Mouse (Mus musculus) forebrain, postnatal 0 days (tissue): ENCODE data around the gene Meaf6. TPM values are rescaled to one million over a fixed set of nuclear protein-coding genes. Genes with fewer than 3 reads are reported as not detected.

ENCODE experiments used
- ATAC-seq: fragments of 200-750 bp; cut with Nextera tagmentation; 2 replicates; pipeline ENCODE4 v1.8.0; 2017; ENCODE audit warnings: mild to moderate bottlenecking, moderate library complexity
- DNase-seq: peaks from one replicate; pipeline ENCODE4 v3.0.0-alpha.2; 2015
- H3K27ac ChIP-seq: fragments of 300-500 bp; sonication (generic); 2 replicates; pipeline ENCODE4 v1.5.1; 2014; ENCODE audit warnings: low read depth, mild to moderate bottlenecking, antibody characterized with exemption, low read length, moderate library complexity, mixed read lengths
- H3K27me3 ChIP-seq: fragments of 300-500 bp; sonication (generic); 2 replicates; pipeline ENCODE4 v1.6.1; 2014; ENCODE audit warnings: mild to moderate bottlenecking, low read length, mixed read lengths; ENCODE audit not compliant: insufficient read depth
- H3K36me3 ChIP-seq: fragments of 300-500 bp; sonication (generic); 2 replicates; pipeline ENCODE4 v1.6.1; 2014; ENCODE audit warnings: mild to moderate bottlenecking, moderate library complexity; ENCODE audit not compliant: insufficient read depth
- H3K4me1 ChIP-seq: fragments of 300-500 bp; sonication (generic); 2 replicates; pipeline ENCODE4 v1.6.1; 2014; ENCODE audit warnings: antibody characterized with exemption; ENCODE audit not compliant: insufficient read depth
- H3K4me2 ChIP-seq: fragments of 300-500 bp; sonication (generic); 2 replicates; pipeline ENCODE4 v1.6.1; 2014; ENCODE audit warnings: low read depth, mild to moderate bottlenecking, moderate library complexity
- H3K4me3 ChIP-seq: fragments of 300-500 bp; sonication (generic); 2 replicates; pipeline ENCODE4 v1.5.1; 2014; ENCODE audit warnings: low read depth, low read length, mixed read lengths
- H3K9ac ChIP-seq: fragments of 300-500 bp; sonication (generic); 2 replicates; pipeline ENCODE4 v1.6.1; 2014; ENCODE audit warnings: mild to moderate bottlenecking
- H3K9me3 ChIP-seq: fragments of 300-500 bp; sonication (generic); 2 replicates; pipeline ENCODE4 v1.6.1; 2016; ENCODE audit warnings: low read length
- CTCF ChIP-seq: sonication (generic); IDR thresholded peaks from 2 replicates; pipeline ENCODE4 v1.5.1; 2016; ENCODE audit warnings: antibody characterized with exemption, control low read depth, low read depth
- WGBS: fragments of 180-500 bp; shearing (Covaris S2); extraction: QIAGEN DNeasy Blood & Tissue Kit; methylation state at CpG from one replicate; pipeline ENCODE4 v1.1.7; 2014; 5-methylcytosine and 5-hydroxymethylcytosine counted together
- polyA plus RNA-seq: library from polyadenylated mRNA; unstranded; fragments of >200 nt; fragmentation: Nextera tagmentation; extraction: Ambion mirVana; gene quantifications from 2 replicates; pipeline ENCODE4 v1.2.1, GENCODE M21; 2015
- total RNA-seq: library from RNA; depleted of rRNA; stranded (reverse); fragments of >200 nt; gene quantifications from 2 replicates; pipeline ENCODE4 v1.2.3, GENCODE M21; 2014

Gene Meaf6
- total and polyA plus RNA-seq, 2 experiments from 2014 or later, result 112 to 153 TPM

DNA sequence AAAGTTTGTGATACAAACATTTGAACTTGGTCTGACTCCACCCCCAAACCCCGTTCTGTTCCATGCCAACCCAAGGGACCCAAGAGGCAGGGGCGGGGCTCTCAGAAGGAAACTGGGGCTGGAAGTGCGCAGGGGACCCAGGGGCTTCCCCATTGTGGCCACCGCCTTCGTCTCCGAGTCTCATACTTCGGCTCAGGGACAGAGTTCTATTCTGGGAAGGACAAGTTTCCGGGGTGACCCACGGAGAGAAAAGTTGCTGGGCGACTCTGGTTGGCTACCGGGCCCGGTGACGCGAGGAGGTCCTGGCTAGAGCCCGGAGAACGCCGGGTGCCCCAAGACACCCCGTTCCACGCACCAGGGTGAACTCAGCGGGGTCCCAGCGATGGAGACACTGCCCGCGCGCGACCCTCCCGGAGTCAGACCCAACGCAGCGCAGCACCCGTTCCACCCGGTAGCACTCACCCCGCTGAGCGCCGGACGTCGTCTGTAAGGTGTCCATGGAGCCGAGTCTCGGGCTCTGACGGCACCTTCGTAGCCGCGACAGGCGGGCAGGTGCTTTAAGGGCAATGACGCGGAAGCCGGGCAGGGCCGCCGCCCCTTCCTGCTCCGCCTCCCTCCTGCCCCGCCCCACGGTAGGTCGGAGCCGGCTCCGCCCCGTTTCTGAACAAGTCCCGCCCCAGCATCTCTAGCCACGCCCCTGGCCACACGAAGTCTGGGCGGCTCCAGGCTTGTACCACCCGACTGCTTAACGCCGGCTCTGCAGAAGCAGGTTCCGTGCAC is 42.6 kb downstream of the Meaf6 start, which contains the start of gene Zc3h12a:
Zc3h12a (minus strand) TSS at position 536 of the 780 bp plus-strand sequence.
- Histone ChIP-seq H3K27ac (no peak within 1 kb of the TSS), H3K27me3 (no peaks in the 10 kb centered on the region; the same call in 1 of the 2 replicates), H3K4me1 (no peaks in the 10 kb centered on the region), H3K4me2 (peak within 1 kb of the TSS; percentile 99), H3K4me3 (peak within 1 kb of the TSS; percentile 54), H3K9ac (peak within 1 kb of the TSS; percentile 56), H3K9me3 (no peaks in the 10 kb centered on the region), H3K36me3 (no peaks in the 10 kb centered on the region)
- ATAC-seq (peak; percentile 87), DNase-seq (peak; percentile 66)
- TF ChIP-seq CTCF, result no peak
- WGBS, result 1% methylated on average over 57 of the region's 62 CpGs

DNA sequence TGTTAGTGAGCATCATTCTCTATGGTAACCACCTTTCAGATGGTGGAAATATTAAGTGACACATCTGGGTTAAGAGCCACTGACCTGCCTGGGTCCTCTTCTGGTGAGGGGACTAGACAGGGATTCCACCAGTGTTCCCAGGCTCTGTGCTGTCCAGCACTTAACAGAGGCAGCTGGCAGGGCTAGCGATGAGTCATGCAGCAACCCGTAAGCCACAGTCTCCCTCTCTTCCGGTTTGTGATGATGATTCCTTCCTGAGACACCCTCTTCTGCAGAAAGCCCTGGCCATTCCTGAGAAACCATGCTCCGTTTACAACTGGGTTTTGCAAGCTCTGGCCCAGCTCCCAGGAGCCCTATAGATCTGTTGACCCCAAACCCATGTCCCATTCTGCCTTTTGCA is 46.6 kb downstream of the Meaf6 start:
- no peaks in the 10 kb centered on the region for H3K36me3 ChIP-seq
- no peaks in the 10 kb centered on the region for H3K9me3 ChIP-seq
- no peak overlapping the region for H3K9ac ChIP-seq
- no peaks in the 10 kb centered on the region for H3K4me1 ChIP-seq
- no peak for TF ChIP-seq CTCF
- H3K27me3 ChIP-seq, result no peaks in the 10 kb centered on the region; the same call in 1 of the 2 replicates
- no peak overlapping the region for H3K4me2 ChIP-seq
- no peak for DNase-seq
- no peak overlapping the region for H3K27ac ChIP-seq
- H3K4me3 ChIP-seq, result no peak overlapping the region
- WGBS, result 84% methylated on average over 4 of the region's 4 CpGs
- ATAC-seq, result no peak

- WGBS, result 29% methylated on average over 5 of the region's 5 CpGs
- H3K27me3 ChIP-seq, result no peaks in the 10 kb centered on the region; the same call in 1 of the 2 replicates
- no peak overlapping the region for H3K4me2 ChIP-seq
- H3K36me3 ChIP-seq, result no peaks in the 10 kb centered on the region
- H3K27ac ChIP-seq, result no peak overlapping the region
- ATAC-seq (no peak), DNase-seq (peak; percentile 80)
- TF ChIP-seq CTCF, result peak; percentile 90
- no peaks in the 10 kb centered on the region for H3K9me3 ChIP-seq
- H3K9ac ChIP-seq, result no peak overlapping the region
- no peaks in the 10 kb centered on the region for H3K4me1 ChIP-seq
- no peak overlapping the region for H3K4me3 ChIP-seq
Observed at GRCm38 (mm10) chr4:125132394-125132793, 47.5 kb downstream of the Meaf6 start.

DNA sequence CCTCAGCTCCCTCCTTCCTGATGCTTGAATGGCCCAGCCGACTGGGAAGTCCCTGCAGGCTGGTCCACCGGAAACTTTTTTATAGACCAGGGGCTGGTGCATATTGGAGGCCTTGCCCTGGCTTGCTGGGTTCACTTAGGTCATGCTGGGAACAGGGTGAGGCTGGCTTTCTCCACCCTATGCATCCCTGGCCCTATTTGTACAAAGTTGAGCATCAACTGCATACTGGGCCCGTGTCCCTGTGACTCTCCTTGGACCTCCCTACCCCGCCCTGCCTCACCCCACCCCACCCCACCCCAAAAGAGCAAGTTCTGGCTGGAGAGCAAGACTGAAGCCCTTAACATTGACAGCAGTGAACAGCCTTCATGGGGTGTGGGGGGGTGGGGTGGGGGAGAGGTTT is 49.3 kb downstream of the Meaf6 start:
- no peaks in the 10 kb centered on the region for H3K9me3 ChIP-seq
- H3K4me3 ChIP-seq, result no peak overlapping the region
- no peak overlapping the region for H3K4me2 ChIP-seq
- H3K27ac ChIP-seq, result no peak overlapping the region
- no peak for ATAC-seq
- H3K9ac ChIP-seq, result no peak overlapping the region
- TF ChIP-seq CTCF, result no peak
- H3K36me3 ChIP-seq, result no peaks in the 10 kb centered on the region
- WGBS, result 88% methylated on average over 4 of the region's 4 CpGs
- no peak for DNase-seq
- no peaks in the 10 kb centered on the region for H3K4me1 ChIP-seq
- no peaks in the 10 kb centered on the region for H3K27me3 ChIP-seq

- H3K9ac ChIP-seq, result no peak overlapping the region
- no peak for TF ChIP-seq CTCF
- no peaks in the 10 kb centered on the region for H3K9me3 ChIP-seq
- WGBS, result 79% methylated on average over 5 of the region's 5 CpGs
- no peak for ATAC-seq
- no peaks in the 10 kb centered on the region for H3K36me3 ChIP-seq
- no peak overlapping the region for H3K27ac ChIP-seq
- H3K4me2 ChIP-seq, result no peak overlapping the region
- no peak overlapping the region for H3K4me3 ChIP-seq
- H3K4me1 ChIP-seq, result no peaks in the 10 kb centered on the region
- no peaks in the 10 kb centered on the region for H3K27me3 ChIP-seq
- no peak for DNase-seq
Observed at GRCm38 (mm10) chr4:125134631-125135030, 49.7 kb downstream of the Meaf6 start.

GRCm38 (mm10) chr4:125135076-125135855 is 50.3 kb downstream of the Meaf6 start:
- H3K4me3 ChIP-seq, result no peak overlapping the region
- H3K9ac ChIP-seq, result no peak overlapping the region
- H3K27ac ChIP-seq, result no peak overlapping the region
- no peaks in the 10 kb centered on the region for H3K36me3 ChIP-seq
- H3K27me3 ChIP-seq, result no peaks in the 10 kb centered on the region
- no peak for ATAC-seq
- no peaks in the 10 kb centered on the region for H3K4me1 ChIP-seq
- WGBS, result 80% methylated on average over 10 of the region's 10 CpGs
- TF ChIP-seq CTCF, result no peak
- no peak overlapping the region for H3K4me2 ChIP-seq
- DNase-seq, result no peak
- H3K9me3 ChIP-seq, result no peaks in the 10 kb centered on the region
